Mouse (Mus musculus) kidney, adult 9 months (tissue): Measurements from ENCODE around the gene Slc22a12.

Source experiments
- DNase-seq: peaks from one replicate; pipeline ENCODE4 v3.0.0; 2022

Gene Slc22a12

GRCm38 (mm10) chr19:6539592-6539991 lies 3.2 kb downstream of the Slc22a12 start:
- peak; percentile 23 for DNase-seq

- DNase-seq: no peak
These were observed 4.3 kb downstream of the Slc22a12 start for GRCm38 (mm10) chr19:6538546-6538945.

GRCm38 (mm10) chr19:6537526-6537925 lies 5.3 kb downstream of the Slc22a12 start:
- peak; percentile 49 for DNase-seq

GRCm38 (mm10) chr19:6536696-6537095 lies 6.1 kb downstream of the Slc22a12 start:
- DNase-seq: peak; percentile 14

- peak; percentile 20 for DNase-seq
These were observed 6.6 kb downstream of the Slc22a12 start for GRCm38 (mm10) chr19:6536201-6536600.

GRCm38 (mm10) chr19:6534118-6534415 lies 8.8 kb downstream of the Slc22a12 start:
- no peak for DNase-seq

- peak; percentile 80 for DNase-seq
These were observed 9.3 kb downstream of the Slc22a12 start for GRCm38 (mm10) chr19:6533290-6534117.

GRCm38 (mm10) chr19:6532656-6533055 lies 10.2 kb downstream of the Slc22a12 start:
- no peak for DNase-seq

GRCm38 (mm10) chr19:6531832-6532471 lies 10.9 kb downstream of the Slc22a12 start:
- DNase-seq: peak; percentile 47

GRCm38 (mm10) chr19:6531011-6531631 lies 11.7 kb downstream of the Slc22a12 start:
- peak; percentile 31 for DNase-seq

- no peak for DNase-seq
These were observed 12.5 kb downstream of the Slc22a12 start for GRCm38 (mm10) chr19:6530359-6530758.

GRCm38 (mm10) chr19:6529265-6529985 lies 13.4 kb downstream of the Slc22a12 start:
- DNase-seq: peak; percentile 70

GRCm38 (mm10) chr19:6527839-6528531 lies 14.8 kb downstream of the Slc22a12 start:
- peak; percentile 19 for DNase-seq

- no peak for DNase-seq
These were observed 15.4 kb downstream of the Slc22a12 start for GRCm38 (mm10) chr19:6527439-6527838.

GRCm38 (mm10) chr19:6526010-6526409 lies 16.8 kb downstream of the Slc22a12 start:
- no peak for DNase-seq

GRCm38 (mm10) chr19:6525023-6525422 lies 17.8 kb downstream of the Slc22a12 start:
- no peak for DNase-seq

- DNase-seq: no peak
These were observed 20.5 kb downstream of the Slc22a12 start for GRCm38 (mm10) chr19:6522289-6522688.

- no peak for DNase-seq
These were observed 21.2 kb downstream of the Slc22a12 start for GRCm38 (mm10) chr19:6521630-6522029.

- no peak for DNase-seq
These were observed 23.3 kb downstream of the Slc22a12 start for GRCm38 (mm10) chr19:6519483-6519882.

GRCm38 (mm10) chr19:6518601-6519000 lies 24.2 kb downstream of the Slc22a12 start:
- DNase-seq: no peak

GRCm38 (mm10) chr19:6516153-6516552 lies 26.7 kb downstream of the Slc22a12 start:
- no peak for DNase-seq

GRCm38 (mm10) chr19:6515448-6515847 lies 27.4 kb downstream of the Slc22a12 start:
- no peak for DNase-seq

GRCm38 (mm10) chr19:6514940-6515339 lies 27.9 kb downstream of the Slc22a12 start:
- no peak for DNase-seq
